Mouse (Mus musculus) embryonic facial prominence, embryonic 14.5 days (tissue): ENCODE results near the gene Atp6v1g3. TPM values are rescaled to one million over a fixed set of nuclear protein-coding genes. Genes with fewer than 3 reads are reported as not detected.
A peak's percentile ranks its signal among the peaks of the same experiment; 100 is the strongest.

Experiments used
- ATAC-seq: fragments of 200-750 bp; cut with Nextera tagmentation; 2 replicates; pipeline ENCODE4 v1.8.0; 2017; ENCODE audit warnings: low read depth, moderate number of reproducible peaks, moderate TSS enrichment
- DNase-seq: peaks from one replicate; pipeline ENCODE4 v3.0.0-alpha.2; 2015; ENCODE audit warnings: low spot score
- H3K27ac ChIP-seq: fragments of 300-500 bp; sonication (generic); replicated peaks from 2 replicates; pipeline ENCODE4 v1.5.1; 2014; ENCODE audit warnings: low read depth, mild to moderate bottlenecking, low read length, moderate library complexity
- H3K27me3 ChIP-seq: fragments of 300-500 bp; sonication (generic); replicated peaks from 2 replicates; pipeline ENCODE4 v1.6.1; 2014; ENCODE audit warnings: low read length; ENCODE audit not compliant: control insufficient read depth, insufficient read depth
- H3K36me3 ChIP-seq: fragments of 300-500 bp; sonication (generic); 2 replicates; pipeline ENCODE4 v1.6.1; 2014; ENCODE audit warnings: low read length, mixed read lengths; ENCODE audit not compliant: control insufficient read depth, insufficient read depth
- H3K4me1 ChIP-seq: fragments of 300-500 bp; sonication (generic); 2 replicates; pipeline ENCODE4 v1.6.1; 2014; ENCODE audit warnings: antibody characterized with exemption, low read length; ENCODE audit not compliant: control insufficient read depth, insufficient read depth
- H3K4me2 ChIP-seq: fragments of 300-500 bp; sonication (generic); 2 replicates; pipeline ENCODE4 v1.6.1; 2014; ENCODE audit warnings: low read depth, mild to moderate bottlenecking, low read length, moderate library complexity, mixed read lengths
- H3K4me3 ChIP-seq: fragments of 300-500 bp; sonication (generic); 2 replicates; pipeline ENCODE4 v1.5.1; 2014; ENCODE audit warnings: low read depth, mild to moderate bottlenecking, low read length
- H3K9ac ChIP-seq: fragments of 300-500 bp; sonication (generic); 2 replicates; pipeline ENCODE4 v1.6.1; 2014; ENCODE audit warnings: low read depth, mild to moderate bottlenecking, low read length, moderate library complexity, mixed read lengths
- H3K9me3 ChIP-seq: fragments of 300-500 bp; sonication (generic); 2 replicates; pipeline ENCODE4 v1.6.1; 2016; ENCODE audit warnings: low read length; ENCODE audit not compliant: control insufficient read depth
- WGBS: fragments of 180-500 bp; shearing (Covaris S2); extraction: QIAGEN DNeasy Blood & Tissue Kit; methylation state at CpG from one replicate; pipeline ENCODE4 v1.1.7; 2014; 5-methylcytosine and 5-hydroxymethylcytosine counted together
- polyA plus RNA-seq: library from polyadenylated mRNA; unstranded; fragments of >200 nt; fragmentation: Nextera tagmentation; extraction: Ambion mirVana; gene quantifications from 2 replicates; pipeline ENCODE4 v1.2.1, GENCODE M21; 2014

Atp6v1g3 gene
- polyA plus RNA-seq, 1 experiment from 2014 or later: 0.17 TPM

- H3K36me3 ChIP-seq: no peaks in the 10 kb centered on the region
- no peak overlapping the region for H3K9ac ChIP-seq
- 65% methylated on average over 4 of the region's 4 CpGs for WGBS
- no peak overlapping the region for H3K4me2 ChIP-seq
- no peak for DNase-seq
- no peak overlapping the region for H3K4me3 ChIP-seq
- no peak for ATAC-seq
- no peak overlapping the region for H3K27ac ChIP-seq
- no peaks in the 10 kb centered on the region for H3K4me1 ChIP-seq
- H3K27me3 ChIP-seq: no peaks in the 10 kb centered on the region
- no peaks in the 10 kb centered on the region for H3K9me3 ChIP-seq
Observed at GRCm38 (mm10) chr1:138326091-138326490, 52.6 kb downstream of the Atp6v1g3 start.

- no peak for ATAC-seq
- H3K4me1 ChIP-seq: no peaks in the 10 kb centered on the region
Observed at GRCm38 (mm10) chr1:138326566-138326965, 53.0 kb downstream of the Atp6v1g3 start.

DNA sequence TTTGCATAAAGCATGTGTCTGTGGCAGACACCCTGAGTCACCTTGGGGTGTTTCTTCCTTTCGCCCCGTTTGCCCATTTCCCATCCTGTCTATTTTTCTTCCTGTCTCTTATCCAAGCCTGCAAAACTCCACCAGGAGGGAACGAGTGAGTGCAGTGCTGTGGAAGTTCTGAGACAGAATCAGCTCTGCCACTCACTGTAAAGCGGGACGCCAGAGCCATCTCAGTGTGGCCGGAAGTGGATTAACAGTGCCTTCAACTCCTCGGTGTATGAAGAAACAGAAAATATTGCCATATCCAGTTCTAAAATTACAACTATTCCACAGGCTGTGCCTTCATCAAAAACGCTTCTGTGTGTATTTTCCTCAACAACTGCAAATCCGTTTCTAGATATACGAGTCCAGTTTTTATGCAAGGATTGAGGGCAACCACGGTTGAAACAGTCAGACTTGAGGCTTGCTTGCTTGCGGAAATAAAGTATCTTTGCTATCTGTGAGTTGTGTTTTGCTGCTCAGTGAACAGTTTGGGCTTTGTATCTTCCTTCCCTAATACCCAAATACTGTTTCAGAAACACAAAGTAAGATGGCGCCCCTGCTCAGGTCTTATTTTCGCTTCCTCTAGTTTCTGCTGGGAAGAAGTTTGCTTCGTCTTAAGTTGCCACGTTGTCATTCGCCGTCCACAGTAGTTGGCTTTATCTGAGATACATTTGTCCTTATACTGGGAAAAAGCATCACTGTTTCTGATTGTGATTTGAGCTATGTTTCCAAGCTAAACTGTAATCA lies 54.1 kb downstream of the Atp6v1g3 start:
- no peak overlapping the region for H3K4me2 ChIP-seq
- H3K9me3 ChIP-seq: no peaks in the 10 kb centered on the region
- 66% methylated on average over 18 of the region's 18 CpGs for WGBS
- H3K27me3 ChIP-seq: no peaks in the 10 kb centered on the region
- H3K4me1 ChIP-seq: no peaks in the 10 kb centered on the region
- no peak overlapping the region for H3K4me3 ChIP-seq
- H3K27ac ChIP-seq: no peak overlapping the region
- DNase-seq (no peak), ATAC-seq (no peak)
- no peak overlapping the region for H3K9ac ChIP-seq
- H3K36me3 ChIP-seq: no peaks in the 10 kb centered on the region

More at GRCm38 (mm10) chr1:138326566-138326965, 53.0 kb downstream of the Atp6v1g3 start:
- no peak for DNase-seq
- Histone ChIP-seq H3K9ac (no peak overlapping the region), H3K27ac (no peak overlapping the region), H3K36me3 (no peaks in the 10 kb centered on the region), H3K9me3 (no peaks in the 10 kb centered on the region), H3K27me3 (no peaks in the 10 kb centered on the region), H3K4me2 (no peak overlapping the region), H3K4me3 (no peak overlapping the region)
- WGBS: 60% methylated on average over 2 of the region's 2 CpGs

GRCm38 (mm10) chr1:138328320-138328719 lies 54.8 kb downstream of the Atp6v1g3 start:
- no peaks in the 10 kb centered on the region for H3K9me3 ChIP-seq
- no peaks in the 10 kb centered on the region for H3K36me3 ChIP-seq
- no peak overlapping the region for H3K9ac ChIP-seq
- DNase-seq (peak; percentile 24), ATAC-seq (no peak)
- H3K4me1 ChIP-seq: no peaks in the 10 kb centered on the region
- no peaks in the 10 kb centered on the region for H3K27me3 ChIP-seq
- H3K4me2 ChIP-seq: peak overlapping the region; percentile 43
- WGBS: 16% methylated on average over 12 of the region's 12 CpGs
- no peak overlapping the region for H3K27ac ChIP-seq
- peak overlapping the region; percentile 10; the same call in 1 of the 2 replicates for H3K4me3 ChIP-seq

- DNase-seq (no peak), ATAC-seq (no peak)
- Histone ChIP-seq H3K36me3 (no peaks in the 10 kb centered on the region), H3K9me3 (no peaks in the 10 kb centered on the region), H3K9ac (no peak overlapping the region), H3K4me1 (no peaks in the 10 kb centered on the region), H3K27me3 (no peaks in the 10 kb centered on the region), H3K4me3 (no peak overlapping the region), H3K4me2 (no peak overlapping the region), H3K27ac (no peak overlapping the region)
- 88% methylated on average over 2 of the region's 2 CpGs for WGBS
Observed at GRCm38 (mm10) chr1:138330556-138330955, 57.0 kb downstream of the Atp6v1g3 start.

GRCm38 (mm10) chr1:138331596-138331995 lies 58.1 kb downstream of the Atp6v1g3 start:
- no peaks in the 10 kb centered on the region for H3K36me3 ChIP-seq
- no peaks in the 10 kb centered on the region for H3K9me3 ChIP-seq
- WGBS: 67% methylated on average over 4 of the region's 4 CpGs
- H3K4me2 ChIP-seq: no peak overlapping the region
- DNase-seq (no peak), ATAC-seq (no peak)
- no peaks in the 10 kb centered on the region for H3K27me3 ChIP-seq
- no peaks in the 10 kb centered on the region for H3K4me1 ChIP-seq
- H3K4me3 ChIP-seq: no peak overlapping the region
- no peak overlapping the region for H3K27ac ChIP-seq
- no peak overlapping the region for H3K9ac ChIP-seq

- Histone ChIP-seq H3K4me3 (no peak overlapping the region), H3K4me2 (no peak overlapping the region), H3K27ac (no peak overlapping the region), H3K4me1 (no peaks in the 10 kb centered on the region), H3K9me3 (no peaks in the 10 kb centered on the region), H3K9ac (no peak overlapping the region), H3K27me3 (no peaks in the 10 kb centered on the region), H3K36me3 (no peaks in the 10 kb centered on the region)
- ATAC-seq: no peak
- 35% methylated on average over 2 of the region's 2 CpGs for WGBS
- no peak for DNase-seq
Observed at GRCm38 (mm10) chr1:138334701-138335100, 61.2 kb downstream of the Atp6v1g3 start.

GRCm38 (mm10) chr1:138337417-138337816 lies 63.9 kb downstream of the Atp6v1g3 start:
- DNase-seq (no peak), ATAC-seq (no peak)
- 71% methylated on average over 2 of the region's 2 CpGs for WGBS
- no peak overlapping the region for H3K4me3 ChIP-seq
- no peaks in the 10 kb centered on the region for H3K9me3 ChIP-seq
- H3K4me2 ChIP-seq: no peak overlapping the region
- no peaks in the 10 kb centered on the region for H3K27me3 ChIP-seq
- no peaks in the 10 kb centered on the region for H3K36me3 ChIP-seq
- no peak overlapping the region for H3K9ac ChIP-seq
- H3K4me1 ChIP-seq: no peaks in the 10 kb centered on the region
- H3K27ac ChIP-seq: no peak overlapping the region
